Mouse (Mus musculus) CH12.LX (cell line): ENCODE results near the gene Hist2h4.
A peak's percentile ranks its signal among the peaks of the same experiment; 100 is the strongest.

Experiments
- CTCF ChIP-seq, 2 experiments: IDR thresholded peaks in 1 of 2; conservative IDR thresholded peaks in 1 of 2; 2 replicates each; pipeline ENCODE4 v1.5.1; 2011 to 2012; ENCODE audit warnings: low read depth in 2 of 2, low read length in 2 of 2, improper control_type of control experiment in 1 of 2, inconsistent platforms in 1 of 2, mild to moderate bottlenecking in 1 of 2, moderate library complexity in 1 of 2
- E2F4 ChIP-seq: IDR thresholded peaks from 2 replicates; pipeline ENCODE4 v1.6.1; 2011; ENCODE audit warnings: low read depth, low read length, improper control_type of control experiment; ENCODE audit not compliant: insufficient replicate concordance
- EP300 ChIP-seq: IDR thresholded peaks from 2 replicates; pipeline ENCODE4 v1.6.1; 2011; ENCODE audit warnings: low read length, improper control_type of control experiment
- KAT2A ChIP-seq: IDR thresholded peaks from 2 replicates; pipeline ENCODE4 v1.6.1; 2012; ENCODE audit warnings: low read length, improper control_type of control experiment, inconsistent platforms; ENCODE audit not compliant: insufficient replicate concordance
- MAZ ChIP-seq: IDR thresholded peaks from 2 replicates; pipeline ENCODE4 v1.6.1; 2012; ENCODE audit warnings: low read depth, mild to moderate bottlenecking, inconsistent platforms, low read length, improper control_type of control experiment, moderate library complexity
- MEF2A ChIP-seq: IDR thresholded peaks from 2 replicates; pipeline ENCODE4 v1.6.1; 2014; ENCODE audit warnings: low read depth, mild to moderate bottlenecking, inconsistent platforms, low read length, improper control_type of control experiment, borderline replicate concordance
- POLR2A ChIP-seq: IDR thresholded peaks from 2 replicates; pipeline ENCODE4 v1.6.1; 2011; ENCODE audit warnings: low read depth, mild to moderate bottlenecking, improper control_type of control experiment, low read length
- SIN3A ChIP-seq: IDR thresholded peaks from 2 replicates; pipeline ENCODE4 v1.6.1; 2012; ENCODE audit warnings: low read length, improper control_type of control experiment, inconsistent platforms
- TCF12 ChIP-seq: IDR thresholded peaks from 2 replicates; pipeline ENCODE4 v1.6.1; 2014; ENCODE audit warnings: low read depth, mild to moderate bottlenecking, inconsistent platforms, low read length, improper control_type of control experiment
- ZC3H11A ChIP-seq: IDR thresholded peaks from 2 replicates; pipeline ENCODE4 v1.6.1; 2012; ENCODE audit warnings: low read depth, mild to moderate bottlenecking, inconsistent platforms, low read length, improper control_type of control experiment
- ZMIZ1 ChIP-seq: IDR thresholded peaks from 2 replicates; pipeline ENCODE4 v1.6.1; 2012; ENCODE audit warnings: low read depth, mild to moderate bottlenecking, inconsistent platforms, low read length, improper control_type of control experiment

DNA sequence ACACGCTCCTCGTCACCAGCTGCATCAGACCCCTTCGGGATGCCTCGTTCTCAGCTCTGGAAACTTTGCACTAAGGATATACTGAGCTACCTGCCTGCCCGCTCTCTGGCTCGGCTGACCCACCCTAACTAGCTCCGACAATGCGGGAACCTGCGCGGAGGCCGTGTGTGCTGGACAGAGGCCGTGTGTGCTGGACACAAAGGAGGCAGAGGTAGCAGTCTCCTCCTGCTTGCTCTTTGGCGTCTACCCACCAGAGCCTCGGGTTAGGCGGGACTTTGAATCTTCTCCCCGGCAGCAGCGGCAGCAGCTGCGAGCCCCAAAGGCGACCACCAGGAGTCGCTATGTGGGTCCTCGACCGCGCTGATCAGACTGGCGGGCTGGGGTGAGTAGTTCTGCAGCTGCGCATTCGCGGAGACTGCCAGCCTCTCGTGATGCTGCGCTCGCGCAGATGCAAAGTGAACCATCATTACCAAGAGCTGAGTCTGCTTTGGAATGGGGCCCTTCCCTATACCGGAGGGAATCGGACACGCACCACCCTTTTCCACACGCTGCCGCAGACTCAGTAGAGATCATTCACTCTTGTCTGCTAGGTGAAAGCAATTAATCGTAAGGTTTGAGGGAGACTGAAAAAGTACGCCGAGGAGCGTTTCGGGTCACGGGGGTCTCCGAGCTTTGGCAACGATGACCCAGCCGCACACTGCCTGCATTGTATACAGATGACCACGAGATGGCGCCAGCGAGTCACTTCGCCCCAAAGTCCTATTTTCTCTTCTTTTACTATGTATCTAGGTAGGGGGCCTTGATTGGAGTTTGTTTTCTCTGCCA, 14.9 kb upstream of the Hist2h4 start:
- 0 out of 2 replicates have a peak, but pooled peaks have one; percentile 32 for TF ChIP-seq KAT2A
- peak; percentile 64 for TF ChIP-seq MEF2A
- TF ChIP-seq E2F4, result no peak
- peak; percentile 59 for TF ChIP-seq SIN3A
- peak; percentile 73 to 84 for TF ChIP-seq CTCF (conservative IDR thresholded peaks at IDR 0.05 in 1 of 2, IDR thresholded peaks at IDR 0.05 in 1 of 2; ENCODE audit: low read depth in 2 of 2, low read length in 2 of 2)
- TF ChIP-seq ZC3H11A, result no peak
- 0 out of 2 replicates have a peak, but pooled peaks have one; percentile 5 for TF ChIP-seq EP300
- TF ChIP-seq ZMIZ1, result peak; percentile 23; the same call in 1 of the 2 replicates
- TF ChIP-seq TCF12, result peak; percentile 75
- TF ChIP-seq MAZ, result 0 out of 2 replicates have a peak, but pooled peaks have one; percentile 16
- peak; percentile 67 for TF ChIP-seq POLR2A
